Mouse (Mus musculus) kidney, adult 10 weeks (tissue): ENCODE data around the gene Gm42791. TPM values are rescaled to one million over a fixed set of nuclear protein-coding genes. Genes with fewer than 3 reads are reported as not detected.

Experiments
- polyA plus RNA-seq: library from polyadenylated mRNA; stranded (reverse); fragments of 350-450 nt; fragmentation: Illumina TruSeq; extraction: RNeasy Lipid Tissue Mini Kit (QIAGEN cat#74804); gene quantifications from one replicate; pipeline ENCODE4 v1.2.3, GENCODE M21; 2014; ENCODE audit warnings: low read depth, low replicate concordance

Gm42791 gene
- not detected for polyA plus RNA-seq

DNA sequence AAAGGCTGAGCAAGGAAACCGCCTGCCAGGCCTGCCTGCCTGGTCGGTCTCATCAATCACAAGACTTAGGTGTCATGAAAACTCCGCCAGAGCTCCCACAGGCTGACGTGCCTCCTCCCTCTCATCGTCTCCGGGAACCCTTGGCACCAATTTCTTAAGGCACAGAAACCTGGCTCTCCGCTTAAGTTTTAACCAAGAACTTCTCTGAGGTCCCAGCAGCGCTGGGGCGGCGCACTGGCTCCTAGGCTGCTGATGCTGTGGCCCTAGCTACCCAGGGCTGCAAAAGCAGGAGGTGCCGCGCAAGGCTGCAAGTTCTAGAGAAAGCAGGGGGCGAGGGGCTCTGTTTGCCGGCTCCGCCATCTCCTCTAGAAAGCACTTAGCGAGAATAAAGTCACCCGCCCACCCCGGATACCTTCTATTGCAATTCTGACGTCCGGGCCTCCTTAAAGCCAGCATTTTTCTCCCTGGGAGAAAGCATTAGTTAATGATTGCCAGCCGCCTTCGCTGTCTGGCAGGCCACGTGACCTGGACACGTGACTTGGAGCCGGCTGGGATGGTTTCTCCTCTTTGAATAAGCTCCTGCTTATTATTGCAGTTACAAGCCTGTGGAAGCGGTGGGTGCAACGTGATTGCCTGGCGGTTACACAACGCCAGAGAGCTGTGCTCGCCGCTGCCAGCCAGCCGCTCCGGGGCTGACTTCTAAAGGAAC is at the start of gene Gm42791:
Gene Gm42791, minus strand, starts transcription at position 442 of the 709 bp plus-strand sequence.

DNA sequence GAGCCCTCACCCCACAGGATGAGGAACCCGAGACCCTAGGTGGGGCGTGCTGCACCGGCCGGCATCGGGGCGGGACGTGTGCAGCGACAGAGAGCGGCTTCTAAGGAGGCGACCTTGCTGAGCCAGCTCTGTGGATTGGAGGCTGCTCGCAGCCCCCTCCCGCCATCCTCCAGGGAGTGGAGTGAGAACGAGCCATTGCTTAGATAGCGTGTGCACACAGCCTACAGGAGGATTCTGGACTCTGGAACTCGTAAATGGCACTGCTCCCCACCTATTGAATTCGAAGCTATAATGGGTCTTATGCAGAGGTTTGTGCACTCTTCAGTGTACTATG is 65.9 kb downstream of the Gm42791 start, which contains the start of gene Katnal1:
Gene Katnal1, minus strand, starts transcription at position 205 of the 334 bp plus-strand sequence.

Other genes with a start within 250 kb of the Gm42791 start
- 7.9 TPM for gene Katnal1, start 65.8 kb downstream of the Gm42791 start, polyA plus RNA-seq
- 24.0 TPM for gene Uspl1, start 189.2 kb upstream of the Gm42791 start, polyA plus RNA-seq
- 720 TPM for gene Hmgb1, start 189.3 kb upstream of the Gm42791 start, polyA plus RNA-seq